Mouse (Mus musculus) right cerebral cortex, postnatal 36 days (tissue): ENCODE measurements at regions not wholly inside any gene's neighbourhood (a gene's known extent, or its start where the extent isn't known, plus 50 kb on each side); places are given as distances from the start of the nearest gene placed in this dataset.

Experiments used
- DNase-seq, 2 experiments: peaks; one replicate each; pipeline ENCODE4 v3.0.0; 2022; ENCODE audit warnings: low spot score in 2 of 2, mixed read lengths in 1 of 2

- DNase-seq: peak; percentile 75 to 76
Measured at GRCm38 (mm10) chr8:93591608-93592301, 56.1 kb upstream of the Ces5a start.

- DNase-seq: no peak
Measured at GRCm38 (mm10) chr8:93592302-93592651, 56.6 kb upstream of the Ces5a start.

GRCm38 (mm10) chr8:93598613-93599121 lies 63.0 kb upstream of the Ces5a start:
- no peak for DNase-seq

- DNase-seq: no peak
Measured at GRCm38 (mm10) chr8:93599306-93599705, 63.7 kb upstream of the Ces5a start.

- no peak for DNase-seq
Measured at GRCm38 (mm10) chr8:93599776-93600175, 64.1 kb upstream of the Ces5a start.

- DNase-seq: peak in 1 of 2 experiments; percentile 7
Measured at GRCm38 (mm10) chr8:93626807-93627526, 91.3 kb upstream of the Ces5a start.

GRCm38 (mm10) chr8:93627626-93628025 lies 92.0 kb upstream of the Ces5a start:
- no peak for DNase-seq

- DNase-seq: peak; percentile 20 to 28
Measured at GRCm38 (mm10) chr8:93632896-93633295, 97.3 kb upstream of the Ces5a start.

- no peak for DNase-seq
Measured at GRCm38 (mm10) chr8:93642770-93643169, 107.1 kb upstream of the Ces5a start.

- DNase-seq: no peak
Measured at GRCm38 (mm10) chr8:93643471-93644215, 108.0 kb upstream of the Ces5a start.

- no peak for DNase-seq
Measured at GRCm38 (mm10) chr8:93653421-93653820, 117.8 kb upstream of the Ces5a start.

GRCm38 (mm10) chr8:93653913-93654705 lies 118.5 kb upstream of the Ces5a start:
- peak; percentile 65 to 71 for DNase-seq

- DNase-seq: no peak
Measured at GRCm38 (mm10) chr8:93655752-93656151, 120.1 kb upstream of the Ces5a start.

GRCm38 (mm10) chr8:93661739-93662138 lies 126.1 kb upstream of the Ces5a start:
- DNase-seq: peak; percentile 72

GRCm38 (mm10) chr8:93662219-93662618 lies 126.6 kb upstream of the Ces5a start:
- no peak for DNase-seq

GRCm38 (mm10) chr8:93663851-93664250 lies 128.2 kb upstream of the Ces5a start:
- no peak for DNase-seq

GRCm38 (mm10) chr8:93668306-93668705 lies 132.7 kb upstream of the Ces5a start:
- DNase-seq: no peak

GRCm38 (mm10) chr8:93674721-93675120 lies 135.0 kb upstream of the Gnao1 start:
- DNase-seq: no peak

- DNase-seq: no peak
Measured at GRCm38 (mm10) chr8:93683773-93684391, 125.9 kb upstream of the Gnao1 start.

GRCm38 (mm10) chr8:93684392-93684791 lies 125.4 kb upstream of the Gnao1 start:
- no peak for DNase-seq

- no peak for DNase-seq
Measured at GRCm38 (mm10) chr8:93688845-93689244, 120.9 kb upstream of the Gnao1 start.
